Mouse (Mus musculus): Measurements from ENCODE around the gene Prc1. TPM values are rescaled to one million over a fixed set of nuclear protein-coding genes. Genes with fewer than 3 reads are reported as not detected.
"Not testable (repeated sequence)": the region's sequence is repeated elsewhere in the genome, so short reads cannot be mapped to it uniquely, and the experiment has no call there.

Gene Prc1
- polyA plus RNA-seq, 1 experiment = 258 TPM

DNA sequence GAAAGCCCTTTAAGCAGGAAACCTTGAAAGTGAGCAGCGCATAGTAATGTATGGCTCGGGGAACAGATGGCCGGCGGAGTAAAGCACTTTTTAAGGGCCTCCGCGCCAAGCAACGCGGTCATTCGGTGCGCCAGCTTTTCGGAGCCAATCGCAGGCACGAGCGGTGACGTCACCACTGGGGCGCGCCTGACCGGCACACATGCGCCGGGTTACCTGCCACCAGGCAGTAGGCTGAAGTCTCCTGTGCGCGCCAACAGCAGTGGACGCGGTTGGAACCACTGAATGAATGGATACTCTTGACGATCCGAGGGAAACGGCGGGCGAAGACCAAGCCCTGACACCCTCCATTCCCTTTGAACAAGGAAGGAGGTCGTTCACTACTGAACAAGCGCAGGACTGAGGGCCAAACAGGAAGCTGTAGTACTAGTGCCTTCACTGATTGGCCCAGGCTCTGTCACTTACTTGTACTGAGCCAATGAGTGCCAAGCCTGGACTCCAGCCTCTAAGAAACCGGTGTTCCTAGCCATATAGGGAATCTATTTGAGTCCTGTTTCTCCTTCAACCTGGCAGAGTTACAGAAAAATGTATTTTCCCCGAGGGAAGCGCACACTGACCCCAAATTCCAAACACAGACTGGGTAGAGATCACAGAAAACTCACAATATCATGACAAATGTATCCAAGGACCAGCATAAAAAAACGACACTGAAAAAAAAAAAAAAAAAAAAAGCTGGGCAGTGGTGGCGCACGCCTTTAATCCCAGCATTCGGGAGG, 30.0 kb downstream of the Prc1 start, which contains the start of gene Rccd1:
Rccd1 (minus strand) TSS at position 412 of the 773 bp plus-strand sequence.
- peak within 1 kb of the TSS; percentile 54 for H3K27ac ChIP-seq (ENCODE audit: insufficient read depth, low read length)
- H3K36me3 ChIP-seq (ENCODE audit: control insufficient read depth, insufficient read depth, low read length, poor library complexity, severe bottlenecking) = no peaks in the 10 kb centered on the region
- TF ChIP-seq POLR2A (IDR thresholded peaks at IDR 0.05; ENCODE audit: insufficient read depth, low read length) (peak; percentile 19), CTCF (IDR thresholded peaks at IDR 0.05; ENCODE audit: low read depth, low read length) (no peak), EP300 (IDR thresholded peaks at IDR 0.05; ENCODE audit: insufficient read depth, low read depth, low read length) (0 out of 2 replicates have a peak, but pooled peaks have one; percentile 27)
- peak within 1 kb of the TSS; percentile 85 for H3K4me3 ChIP-seq (ENCODE audit: low read depth, low read length)
- no peaks in the 10 kb centered on the region for H3K9me3 ChIP-seq (replicated peaks; ENCODE audit: control insufficient read depth, insufficient read depth, low read length, poor library complexity, severe bottlenecking)
- H3K27me3 ChIP-seq (ENCODE audit: control insufficient read depth, insufficient read depth, low read length, poor library complexity, severe bottlenecking) = no peaks in the 10 kb centered on the region
- H3K4me1 ChIP-seq (ENCODE audit: control insufficient read depth, insufficient read depth, low read length) = peaks cover 2% of the 10 kb centered on the region
- peak within 1 kb of the TSS; percentile 75 for H3K9ac ChIP-seq (ENCODE audit: low read depth, poor library complexity, severe bottlenecking)

DNA sequence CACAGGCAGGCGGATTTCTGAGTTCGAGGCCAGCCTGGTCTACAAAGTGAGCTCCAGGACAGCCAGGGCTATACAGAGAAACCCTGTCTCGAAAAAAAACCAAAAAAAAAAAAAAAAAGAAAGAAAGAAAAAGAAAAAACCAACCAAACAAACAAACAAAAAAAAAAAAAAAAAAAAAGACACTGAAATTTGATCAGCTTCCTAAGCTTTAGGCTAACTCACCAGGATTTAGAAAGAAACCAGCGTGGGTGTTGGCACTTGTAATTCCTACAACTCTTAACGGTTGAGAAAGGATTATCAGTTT, 30.5 kb downstream of the Prc1 start:
- not testable (repeated sequence) for H3K4me1 ChIP-seq (ENCODE audit: control insufficient read depth, insufficient read depth, low read length); H3K27me3 ChIP-seq (ENCODE audit: control insufficient read depth, insufficient read depth, low read length, poor library complexity, severe bottlenecking); H3K4me3 ChIP-seq (ENCODE audit: low read depth, low read length); H3K9me3 ChIP-seq (replicated peaks; ENCODE audit: control insufficient read depth, insufficient read depth, low read length, poor library complexity, severe bottlenecking); H3K27ac ChIP-seq (ENCODE audit: insufficient read depth, low read length); H3K36me3 ChIP-seq (ENCODE audit: control insufficient read depth, insufficient read depth, low read length, poor library complexity, severe bottlenecking)
- H3K9ac ChIP-seq (ENCODE audit: low read depth, poor library complexity, severe bottlenecking) = 0 out of 2 replicates have a peak overlapping the region, but pooled peaks have one; percentile 75

DNA sequence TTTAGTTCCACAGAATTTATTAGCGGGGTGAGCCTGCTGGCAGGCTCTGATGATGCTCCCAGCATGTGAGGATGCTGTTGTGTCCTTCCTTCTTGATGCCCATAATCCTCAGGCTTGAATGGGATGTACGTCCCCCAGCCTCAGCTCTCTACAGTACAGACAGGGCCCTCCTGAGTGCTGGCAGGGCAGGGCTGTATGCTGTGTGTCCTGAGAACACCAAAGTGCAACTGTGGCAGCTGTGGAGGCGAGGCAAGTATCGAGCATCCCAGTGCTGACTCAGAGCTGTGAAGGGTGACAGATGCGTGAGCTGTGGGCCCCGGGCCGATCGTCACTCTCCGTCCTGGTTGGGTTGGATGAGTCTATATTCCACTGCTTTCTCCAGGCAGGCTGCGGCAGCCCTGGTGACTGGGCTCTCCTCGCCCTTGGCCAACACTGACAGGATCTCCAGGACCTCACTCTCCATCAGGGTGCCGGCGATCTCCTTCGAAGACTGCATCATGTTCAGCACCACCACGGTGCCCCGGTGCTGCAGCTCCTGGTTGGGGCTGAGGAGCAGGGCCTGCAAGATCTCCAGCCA, 31.1 kb downstream of the Prc1 start:
- no peak overlapping the region for H3K9ac ChIP-seq (ENCODE audit: low read depth, poor library complexity, severe bottlenecking)
- no peaks in the 10 kb centered on the region for H3K9me3 ChIP-seq (replicated peaks; ENCODE audit: control insufficient read depth, insufficient read depth, low read length, poor library complexity, severe bottlenecking)
- no peaks in the 10 kb centered on the region for H3K27me3 ChIP-seq (ENCODE audit: control insufficient read depth, insufficient read depth, low read length, poor library complexity, severe bottlenecking)
- peaks cover 2% of the 10 kb centered on the region for H3K4me1 ChIP-seq (ENCODE audit: control insufficient read depth, insufficient read depth, low read length)
- no peak overlapping the region for H3K27ac ChIP-seq (ENCODE audit: insufficient read depth, low read length)
- TF ChIP-seq CTCF (IDR thresholded peaks at IDR 0.05; ENCODE audit: low read depth, low read length) (no peak), POLR2A (IDR thresholded peaks at IDR 0.05; ENCODE audit: insufficient read depth, low read length) (no peak)
- H3K4me3 ChIP-seq (ENCODE audit: low read depth, low read length) = peak overlapping the region; percentile 33; the same call in 1 of the 2 replicates
- H3K36me3 ChIP-seq (ENCODE audit: control insufficient read depth, insufficient read depth, low read length, poor library complexity, severe bottlenecking) = no peaks in the 10 kb centered on the region

DNA sequence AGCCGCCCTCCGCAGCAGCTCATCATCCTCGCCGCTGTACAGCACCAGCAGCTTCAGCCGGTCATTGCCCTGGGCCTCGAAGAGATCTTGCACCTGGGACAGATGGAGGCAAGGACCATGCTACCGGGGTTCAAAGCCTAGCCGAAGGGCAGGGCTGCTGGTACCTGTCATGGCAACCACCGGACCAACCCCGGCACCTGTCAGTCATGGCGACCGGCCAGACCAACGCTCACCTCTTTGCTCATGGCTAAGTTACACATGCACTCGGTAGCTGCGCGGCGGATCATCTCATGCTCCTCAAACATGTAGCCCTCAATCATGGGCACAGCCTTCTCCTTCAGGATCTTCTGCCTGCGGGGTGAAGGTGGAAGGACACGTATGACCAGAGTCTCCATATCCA, 31.8 kb downstream of the Prc1 start:
- no peaks in the 10 kb centered on the region for H3K9me3 ChIP-seq (replicated peaks; ENCODE audit: control insufficient read depth, insufficient read depth, low read length, poor library complexity, severe bottlenecking)
- H3K9ac ChIP-seq (ENCODE audit: low read depth, poor library complexity, severe bottlenecking) = no peak overlapping the region
- H3K36me3 ChIP-seq (ENCODE audit: control insufficient read depth, insufficient read depth, low read length, poor library complexity, severe bottlenecking) = no peaks in the 10 kb centered on the region
- no peak overlapping the region for H3K27ac ChIP-seq (ENCODE audit: insufficient read depth, low read length)
- H3K4me3 ChIP-seq (ENCODE audit: low read depth, low read length) = peak overlapping the region; percentile 33
- H3K27me3 ChIP-seq (ENCODE audit: control insufficient read depth, insufficient read depth, low read length, poor library complexity, severe bottlenecking) = no peaks in the 10 kb centered on the region
- TF ChIP-seq CTCF (IDR thresholded peaks at IDR 0.05; ENCODE audit: low read depth, low read length) (no peak), EP300 (IDR thresholded peaks at IDR 0.05; ENCODE audit: insufficient read depth, low read depth, low read length) (no peak), POLR2A (IDR thresholded peaks at IDR 0.05; ENCODE audit: insufficient read depth, low read length) (no peak)
- H3K4me1 ChIP-seq (ENCODE audit: control insufficient read depth, insufficient read depth, low read length) = peaks cover 2% of the 10 kb centered on the region

DNA sequence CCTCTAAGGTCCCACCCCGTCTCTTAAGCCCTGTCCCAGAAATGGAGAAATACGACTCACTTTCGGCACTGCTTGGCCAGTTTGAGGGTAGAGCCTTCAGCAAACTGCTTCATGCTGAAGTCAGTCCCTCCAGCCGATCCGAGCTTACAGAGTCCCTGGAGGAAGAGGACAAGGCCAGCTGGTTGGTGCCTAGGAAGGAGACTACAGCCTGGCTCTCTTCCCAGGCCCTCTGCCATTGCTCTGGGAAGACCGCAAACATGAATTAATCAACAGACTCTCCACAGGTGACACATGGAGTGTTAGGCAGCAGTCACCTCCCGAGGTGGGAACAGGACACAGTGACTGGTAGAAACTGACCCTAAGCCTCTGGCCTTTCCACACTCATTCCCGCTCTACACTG, 36.0 kb downstream of the Prc1 start:
- Histone ChIP-seq H3K4me3 (ENCODE audit: low read depth, low read length) (no peak overlapping the region), H3K4me1 (ENCODE audit: control insufficient read depth, insufficient read depth, low read length) (peaks cover 2% of the 10 kb centered on the region), H3K27ac (ENCODE audit: insufficient read depth, low read length) (no peak overlapping the region), H3K36me3 (ENCODE audit: control insufficient read depth, insufficient read depth, low read length, poor library complexity, severe bottlenecking) (peaks cover 27% of the 10 kb centered on the region), H3K9me3 (replicated peaks; ENCODE audit: control insufficient read depth, insufficient read depth, low read length, poor library complexity, severe bottlenecking) (no peaks in the 10 kb centered on the region; the same call in 1 of the 2 replicates), H3K9ac (ENCODE audit: low read depth, poor library complexity, severe bottlenecking) (no peak overlapping the region), H3K27me3 (ENCODE audit: control insufficient read depth, insufficient read depth, low read length, poor library complexity, severe bottlenecking) (no peaks in the 10 kb centered on the region)
- no peak for TF ChIP-seq EP300 (IDR thresholded peaks at IDR 0.05; ENCODE audit: insufficient read depth, low read depth, low read length)

DNA sequence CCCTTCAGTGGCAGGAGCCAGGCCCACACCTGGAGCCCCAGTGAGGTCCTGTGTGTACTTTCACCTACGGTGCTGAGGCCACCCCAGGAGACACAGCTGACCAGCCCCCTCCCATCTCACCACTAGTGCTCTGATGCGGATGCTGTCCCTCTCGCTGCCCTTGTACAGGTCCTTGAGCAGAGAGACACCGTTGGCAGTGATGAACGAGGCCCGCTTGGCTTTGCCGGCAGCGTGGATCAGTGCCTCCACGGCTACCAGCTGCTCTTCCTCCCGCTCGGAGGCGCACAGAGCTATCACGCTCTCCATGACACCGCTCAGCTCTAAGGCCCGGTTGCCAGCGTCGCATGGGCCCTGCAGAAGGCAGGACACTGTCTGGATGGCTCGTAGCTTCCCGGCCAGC, 37.2 kb downstream of the Prc1 start:
- H3K9ac ChIP-seq (ENCODE audit: low read depth, poor library complexity, severe bottlenecking) = no peak overlapping the region
- no peaks in the 10 kb centered on the region; the same call in 1 of the 2 replicates for H3K9me3 ChIP-seq (replicated peaks; ENCODE audit: control insufficient read depth, insufficient read depth, low read length, poor library complexity, severe bottlenecking)
- peaks cover 34% of the 10 kb centered on the region for H3K36me3 ChIP-seq (ENCODE audit: control insufficient read depth, insufficient read depth, low read length, poor library complexity, severe bottlenecking)
- H3K4me1 ChIP-seq (ENCODE audit: control insufficient read depth, insufficient read depth, low read length) = no peaks in the 10 kb centered on the region
- no peak overlapping the region for H3K4me3 ChIP-seq (ENCODE audit: low read depth, low read length)
- H3K27me3 ChIP-seq (ENCODE audit: control insufficient read depth, insufficient read depth, low read length, poor library complexity, severe bottlenecking) = no peaks in the 10 kb centered on the region
- H3K27ac ChIP-seq (ENCODE audit: insufficient read depth, low read length) = no peak overlapping the region
- TF ChIP-seq POLR2A (IDR thresholded peaks at IDR 0.05; ENCODE audit: insufficient read depth, low read length) (no peak), CTCF (IDR thresholded peaks at IDR 0.05; ENCODE audit: low read depth, low read length) (no peak), EP300 (IDR thresholded peaks at IDR 0.05; ENCODE audit: insufficient read depth, low read depth, low read length) (no peak)
